Mouse (Mus musculus): ENCODE data around the gene Olfr1000. TPM values are rescaled to one million over a fixed set of nuclear protein-coding genes. Genes with fewer than 3 reads are reported as not detected.
"Not testable (repeated sequence)": the region's sequence is repeated elsewhere in the genome, so short reads cannot be mapped to it uniquely, and the experiment has no call there.

The Olfr1000 gene
- polyA plus RNA-seq (2016; fragmentation: Nextera tagmentation; extraction: Ambion mirVana): not detected in 2 replicates

DNA sequence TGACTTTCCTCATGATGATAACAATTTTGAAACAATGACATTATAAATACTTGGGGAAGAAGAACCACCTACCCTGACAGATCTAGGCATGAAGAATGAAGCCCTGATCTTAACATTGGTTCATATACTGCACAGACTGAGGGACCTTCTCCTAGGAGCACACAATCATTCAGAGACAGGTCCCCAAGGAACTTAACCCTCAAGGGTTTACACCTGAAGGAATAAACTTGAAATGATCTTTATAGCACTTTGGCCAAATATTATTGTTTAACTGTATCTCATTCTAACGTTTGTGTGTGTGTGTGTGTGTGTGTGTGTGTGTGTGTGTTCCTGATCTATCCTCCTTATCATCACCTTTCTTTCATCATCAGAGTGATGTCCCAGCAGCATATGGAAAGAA, at the start of gene Olfr1000:
Gene Olfr1000 (minus strand): TSS at position 101 of the 400 bp plus-strand sequence.
- Histone ChIP-seq H3K27me3 (replicated peaks; ENCODE audit: low read depth, poor library complexity, severe bottlenecking) (no peaks in the 10 kb centered on the region), H3K27ac (replicated peaks) (no peak within 1 kb of the TSS), H3K9me3 (no peaks in the 10 kb centered on the region), H3K4me1 (no peaks in the 10 kb centered on the region), H3K4me3 (no peak within 1 kb of the TSS), H3K36me3 (replicated peaks) (no peaks in the 10 kb centered on the region)
- DNase-seq (ENCODE audit: low spot score): no peak
- 70% methylated on average over 1 of the region's 1 CpGs for WGBS

DNA sequence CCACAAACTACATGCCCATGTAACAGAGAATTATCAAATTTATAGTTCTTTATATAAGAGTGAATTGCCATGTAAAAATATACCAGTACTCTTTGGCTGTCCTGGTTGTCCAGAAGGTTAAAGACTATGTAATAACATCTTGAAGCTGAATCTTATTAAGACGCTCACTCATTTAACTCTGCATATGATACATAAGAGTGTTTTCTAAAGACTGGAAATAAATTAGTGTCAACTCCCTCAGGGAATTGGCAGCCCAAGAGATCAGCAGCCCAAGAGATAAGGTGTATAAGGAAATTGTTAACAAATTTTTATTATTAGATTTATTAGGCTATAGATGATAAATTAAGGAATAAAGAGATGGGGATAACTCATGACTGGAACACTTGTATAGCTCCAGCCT, 38.9 kb upstream of the Olfr1000 start, which contains the start of gene Olfr1002:
Gene Olfr1002 (minus strand): TSS at position 101 of the 400 bp plus-strand sequence.
- no peaks in the 10 kb centered on the region for H3K4me1 ChIP-seq
- no peaks in the 10 kb centered on the region for H3K9me3 ChIP-seq
- H3K27ac ChIP-seq (replicated peaks): no peak within 1 kb of the TSS
- no peak within 1 kb of the TSS for H3K4me3 ChIP-seq
- H3K27me3 ChIP-seq (replicated peaks; ENCODE audit: low read depth, poor library complexity, severe bottlenecking): no peaks in the 10 kb centered on the region
- no peak for DNase-seq (ENCODE audit: low spot score)
- 92% methylated on average over 1 of the region's 1 CpGs for WGBS
- no peaks in the 10 kb centered on the region for H3K36me3 ChIP-seq (replicated peaks)

DNA sequence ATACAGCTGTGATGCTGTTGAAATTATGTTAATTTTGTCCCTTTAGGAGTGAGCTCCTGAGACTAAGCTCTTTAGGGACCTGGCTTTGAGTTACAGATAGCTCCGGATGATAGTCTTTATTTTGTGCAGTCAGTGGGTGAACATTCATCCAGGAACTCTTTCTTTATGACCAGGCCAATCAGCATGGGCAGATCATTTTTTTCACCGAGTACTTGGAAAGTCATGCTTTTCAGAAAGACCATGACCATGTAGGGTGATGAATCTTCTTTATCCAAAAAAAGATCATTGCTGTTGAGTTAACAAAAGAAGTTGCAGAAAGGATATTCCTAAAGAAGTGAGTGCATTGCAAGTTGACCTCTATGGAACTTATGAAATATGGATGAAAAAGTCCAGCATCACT, 23.1 kb downstream of the Olfr1000 start, which contains the start of gene Olfr998:
Gene Olfr998 (plus strand): TSS at position 301 of the 400 bp plus-strand sequence.
- not testable (repeated sequence) for H3K36me3 ChIP-seq (replicated peaks); DNase-seq (ENCODE audit: low spot score); H3K9me3 ChIP-seq; H3K27me3 ChIP-seq (replicated peaks; ENCODE audit: low read depth, poor library complexity, severe bottlenecking); H3K4me3 ChIP-seq; H3K4me1 ChIP-seq; H3K27ac ChIP-seq (replicated peaks)
- 88% methylated on average over 2 of the region's 2 CpGs for WGBS

DNA sequence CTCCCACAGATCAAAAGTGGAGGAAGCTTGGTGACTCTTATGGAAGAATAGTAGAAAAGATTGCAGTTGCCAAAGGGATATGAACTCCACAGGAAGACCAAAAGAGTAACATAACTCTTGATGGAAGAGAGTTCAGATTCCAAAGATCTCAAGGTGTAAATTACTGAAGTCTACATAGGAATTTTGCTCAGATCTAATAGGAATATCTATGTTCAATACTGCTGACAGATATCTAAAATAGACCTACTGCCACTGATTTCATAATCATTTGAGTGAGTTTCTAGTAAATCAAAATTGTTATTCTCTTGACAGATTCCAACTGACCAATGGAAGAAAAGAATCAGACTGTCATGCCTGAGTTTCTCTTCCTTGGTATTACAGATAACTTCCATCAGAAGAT, 32.8 kb downstream of the Olfr1000 start, which contains the start of gene Olfr996:
Gene Olfr996 (plus strand): TSS at position 301 of the 400 bp plus-strand sequence.
- H3K4me3 ChIP-seq: no peak within 1 kb of the TSS
- H3K27me3 ChIP-seq (replicated peaks; ENCODE audit: low read depth, poor library complexity, severe bottlenecking): no peaks in the 10 kb centered on the region
- H3K4me1 ChIP-seq: no peaks in the 10 kb centered on the region
- DNase-seq (ENCODE audit: low spot score): no peak
- no peak within 1 kb of the TSS for H3K27ac ChIP-seq (replicated peaks)
- no peaks in the 10 kb centered on the region for H3K9me3 ChIP-seq
- H3K36me3 ChIP-seq (replicated peaks): no peaks in the 10 kb centered on the region

DNA sequence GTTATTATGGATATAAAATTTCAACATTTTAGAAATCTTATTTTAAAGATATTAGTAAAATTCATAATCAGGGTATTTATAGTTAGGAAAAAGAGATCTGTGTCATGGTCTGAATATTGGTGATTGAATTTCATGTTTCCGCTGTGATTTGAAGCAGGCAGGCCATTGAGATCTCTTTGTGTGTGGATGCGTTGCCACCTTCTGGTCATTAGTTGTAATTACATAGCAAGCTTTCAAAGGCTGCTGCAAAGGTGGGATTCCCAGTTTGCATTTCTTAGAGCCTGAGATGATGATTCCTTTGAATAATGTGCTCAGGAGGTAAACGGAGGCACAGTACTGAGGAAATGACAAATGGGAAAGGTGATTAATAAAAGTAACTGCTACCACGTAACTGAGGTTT, 50.5 kb downstream of the Olfr1000 start:
- H3K36me3 ChIP-seq (replicated peaks): no peaks in the 10 kb centered on the region
- 23% methylated on average over 4 of the region's 4 CpGs for WGBS
- H3K4me1 ChIP-seq: no peaks in the 10 kb centered on the region
- no peaks in the 10 kb centered on the region for H3K9me3 ChIP-seq
- no peak overlapping the region for H3K4me3 ChIP-seq
- H3K27me3 ChIP-seq (replicated peaks; ENCODE audit: low read depth, poor library complexity, severe bottlenecking): no peaks in the 10 kb centered on the region
- DNase-seq (ENCODE audit: low spot score): peak; percentile 23
- no peak overlapping the region for H3K27ac ChIP-seq (replicated peaks)

DNA sequence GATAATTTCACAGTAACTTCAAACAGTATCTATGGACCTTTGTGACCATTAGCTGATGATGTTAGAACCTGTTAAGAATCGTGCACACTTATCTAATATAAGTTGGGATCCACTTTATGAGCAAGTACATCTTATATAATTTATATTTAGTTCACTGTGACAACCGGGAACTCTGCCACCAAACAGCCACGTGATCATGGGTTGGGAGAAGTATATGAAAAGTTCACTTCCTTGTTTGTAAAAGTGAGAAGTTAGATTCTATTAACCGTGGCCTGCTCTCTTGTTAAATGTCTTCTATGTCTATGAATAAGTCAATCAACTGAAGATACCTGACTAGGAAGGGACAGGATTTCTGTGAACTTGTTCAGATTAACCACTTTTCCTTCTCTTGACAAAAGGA, 51.5 kb downstream of the Olfr1000 start:
- Histone ChIP-seq H3K27me3 (replicated peaks; ENCODE audit: low read depth, poor library complexity, severe bottlenecking) (no peaks in the 10 kb centered on the region), H3K27ac (replicated peaks) (no peak overlapping the region), H3K36me3 (replicated peaks) (no peaks in the 10 kb centered on the region), H3K4me1 (no peaks in the 10 kb centered on the region), H3K4me3 (no peak overlapping the region), H3K9me3 (no peaks in the 10 kb centered on the region)
- DNase-seq (ENCODE audit: low spot score): no peak
- 77% methylated on average over 4 of the region's 4 CpGs for WGBS

Other genes with a start within 250 kb of the Olfr1000 start
- gene Olfr988, start 248.7 kb downstream of the Olfr1000 start, polyA plus RNA-seq (2016; fragmentation: Nextera tagmentation; extraction: Ambion mirVana): not detected in 2 replicates
- not detected in 2 replicates for gene Olfr992, start 202.4 kb downstream of the Olfr1000 start, polyA plus RNA-seq (2016; fragmentation: Nextera tagmentation; extraction: Ambion mirVana)
- gene Olfr993, start 197.0 kb downstream of the Olfr1000 start, polyA plus RNA-seq (2016; fragmentation: Nextera tagmentation; extraction: Ambion mirVana): not detected in 2 replicates
- gene Olfr994, start 175.5 kb downstream of the Olfr1000 start, polyA plus RNA-seq (2016; fragmentation: Nextera tagmentation; extraction: Ambion mirVana): not detected in 2 replicates
- gene Olfr995, start 168.3 kb downstream of the Olfr1000 start, polyA plus RNA-seq (2016; fragmentation: Nextera tagmentation; extraction: Ambion mirVana): not detected in 2 replicates
- 0.09 TPM in 1 of 2 replicates, not detected in the other for gene 4833423E24Rik, start 92.9 kb downstream of the Olfr1000 start, polyA plus RNA-seq (2016; fragmentation: Nextera tagmentation; extraction: Ambion mirVana)
- not detected in 2 replicates for gene Olfr996, start 32.7 kb downstream of the Olfr1000 start, polyA plus RNA-seq (2016; fragmentation: Nextera tagmentation; extraction: Ambion mirVana)
- gene Olfr998, start 23.0 kb downstream of the Olfr1000 start, polyA plus RNA-seq (2016; fragmentation: Nextera tagmentation; extraction: Ambion mirVana): not detected in 2 replicates
- gene Olfr1002, start 38.8 kb upstream of the Olfr1000 start, polyA plus RNA-seq (2016; fragmentation: Nextera tagmentation; extraction: Ambion mirVana): not detected in 2 replicates
- gene Olfr154, start 52.6 kb upstream of the Olfr1000 start, polyA plus RNA-seq (2016; fragmentation: Nextera tagmentation; extraction: Ambion mirVana): not detected in 2 replicates
- gene Olfr1006, start 66.9 kb upstream of the Olfr1000 start, polyA plus RNA-seq (2016; fragmentation: Nextera tagmentation; extraction: Ambion mirVana): not detected in 2 replicates
- not detected in 2 replicates for gene Olfr1008, start 77.5 kb upstream of the Olfr1000 start, polyA plus RNA-seq (2016; fragmentation: Nextera tagmentation; extraction: Ambion mirVana)
- gene Olfr1009, start 103.5 kb upstream of the Olfr1000 start, polyA plus RNA-seq (2016; fragmentation: Nextera tagmentation; extraction: Ambion mirVana): not detected in 2 replicates
- gene Olfr1012, start 150.9 kb upstream of the Olfr1000 start, polyA plus RNA-seq (2016; fragmentation: Nextera tagmentation; extraction: Ambion mirVana): not detected in 2 replicates
- gene Olfr1013, start 155.2 kb upstream of the Olfr1000 start, polyA plus RNA-seq (2016; fragmentation: Nextera tagmentation; extraction: Ambion mirVana): not detected in 2 replicates
- gene Olfr1014, start 160.8 kb upstream of the Olfr1000 start, polyA plus RNA-seq (2016; fragmentation: Nextera tagmentation; extraction: Ambion mirVana): not detected in 2 replicates
- gene Olfr1015, start 170.1 kb upstream of the Olfr1000 start, polyA plus RNA-seq (2016; fragmentation: Nextera tagmentation; extraction: Ambion mirVana): not detected in 2 replicates
- gene Olfr1016, start 190.6 kb upstream of the Olfr1000 start, polyA plus RNA-seq (2016; fragmentation: Nextera tagmentation; extraction: Ambion mirVana): not detected in 2 replicates
- not detected in 2 replicates for gene Olfr1018, start 206.6 kb upstream of the Olfr1000 start, polyA plus RNA-seq (2016; fragmentation: Nextera tagmentation; extraction: Ambion mirVana)
- not detected in 2 replicates for gene Olfr1019, start 233.6 kb upstream of the Olfr1000 start, polyA plus RNA-seq (2016; fragmentation: Nextera tagmentation; extraction: Ambion mirVana)
- not detected in 2 replicates for gene Olfr1020, start 235.1 kb upstream of the Olfr1000 start, polyA plus RNA-seq (2016; fragmentation: Nextera tagmentation; extraction: Ambion mirVana)